Mouse (Mus musculus): ENCODE results near the gene Pp2d1.

Pp2d1 gene

DNA sequence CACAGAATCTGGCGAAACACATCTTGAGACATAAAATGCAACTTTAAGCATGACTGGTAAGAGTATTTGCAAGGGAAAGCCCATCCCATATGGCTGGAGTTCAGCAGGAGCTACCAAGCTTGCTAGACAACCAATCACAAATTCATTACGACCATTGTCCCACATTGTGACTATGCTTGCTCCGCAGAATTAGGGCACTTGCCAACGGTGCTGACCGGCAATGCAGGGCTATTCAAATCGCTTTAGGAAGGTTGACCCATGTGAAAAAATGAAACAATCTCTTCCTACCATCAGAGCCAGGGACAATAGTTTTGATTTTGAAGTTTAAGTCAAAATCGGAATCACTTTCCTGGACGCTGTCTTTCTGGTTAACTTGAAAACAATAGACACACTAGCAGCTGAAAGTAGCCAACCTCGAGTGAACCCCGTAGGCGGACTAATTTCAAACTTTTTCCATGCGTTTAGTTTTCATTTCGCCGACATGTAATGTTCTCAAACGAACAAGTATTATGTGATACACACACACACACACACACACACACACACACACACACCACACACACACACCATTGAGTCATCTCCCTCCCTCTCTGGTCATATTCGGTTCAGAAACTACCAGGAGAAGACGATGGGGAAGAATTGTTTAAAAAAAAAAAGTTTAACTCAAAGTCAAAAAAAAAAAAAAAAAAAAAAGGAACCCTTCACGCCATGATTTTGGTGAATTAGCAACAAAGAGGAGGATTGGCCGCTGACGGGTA lies 27.1 kb upstream of the Pp2d1 start, which contains the start of gene Kat2b:
Gene Kat2b (plus strand): TSS at position 701 of the 758 bp plus-strand sequence.
- peak; percentile 54 for DNase-seq (ENCODE audit: low spot score)

DNA sequence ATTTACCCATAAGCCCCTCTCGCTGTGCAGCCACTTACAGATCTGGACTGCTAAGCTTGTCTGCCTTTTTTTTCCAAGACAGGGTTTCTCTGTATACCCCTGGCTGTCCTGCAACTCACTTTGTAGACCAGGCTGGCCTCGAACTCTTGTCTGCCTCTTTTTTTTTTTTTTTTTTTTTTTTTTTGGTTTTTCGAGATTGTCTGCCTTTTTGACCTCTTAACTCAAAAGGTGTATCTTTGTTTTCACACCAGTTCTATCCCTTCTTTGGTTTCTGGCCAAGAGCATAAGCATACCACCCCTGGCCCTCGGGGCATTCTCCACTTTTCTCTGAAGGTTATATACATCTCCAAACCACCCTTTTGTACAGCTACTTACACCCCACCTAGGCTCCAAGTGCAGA lies 25.6 kb upstream of the Pp2d1 start:
- DNase-seq (ENCODE audit: low spot score): no peak

DNA sequence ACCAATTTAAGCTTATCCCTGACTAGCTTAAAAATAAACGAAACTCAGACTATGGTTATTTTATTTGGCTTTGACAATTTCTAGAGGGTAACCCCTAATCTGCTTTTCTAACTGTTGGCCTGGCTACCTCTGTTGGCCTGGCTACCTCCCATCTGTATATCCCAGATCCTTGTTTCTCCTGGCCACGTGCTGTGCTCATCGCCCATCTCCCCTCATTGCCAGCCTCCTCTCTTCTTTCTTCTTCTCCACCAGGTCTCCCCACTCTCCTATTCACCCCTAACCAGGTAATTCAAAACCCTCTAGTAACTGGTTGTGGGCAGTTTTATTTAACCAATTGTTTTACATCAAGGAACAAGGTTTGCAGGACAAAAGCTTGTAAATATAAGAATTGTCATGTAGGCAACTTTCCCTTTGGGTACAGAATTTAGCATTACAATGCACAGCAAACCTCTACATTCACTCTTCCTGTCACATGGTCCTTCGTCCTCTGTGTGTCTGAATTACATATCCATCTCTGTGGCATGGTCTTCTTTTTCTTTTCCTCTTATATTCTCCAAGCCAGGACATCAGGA lies 22.3 kb upstream of the Pp2d1 start:
- DNase-seq (ENCODE audit: low spot score): no peak

DNA sequence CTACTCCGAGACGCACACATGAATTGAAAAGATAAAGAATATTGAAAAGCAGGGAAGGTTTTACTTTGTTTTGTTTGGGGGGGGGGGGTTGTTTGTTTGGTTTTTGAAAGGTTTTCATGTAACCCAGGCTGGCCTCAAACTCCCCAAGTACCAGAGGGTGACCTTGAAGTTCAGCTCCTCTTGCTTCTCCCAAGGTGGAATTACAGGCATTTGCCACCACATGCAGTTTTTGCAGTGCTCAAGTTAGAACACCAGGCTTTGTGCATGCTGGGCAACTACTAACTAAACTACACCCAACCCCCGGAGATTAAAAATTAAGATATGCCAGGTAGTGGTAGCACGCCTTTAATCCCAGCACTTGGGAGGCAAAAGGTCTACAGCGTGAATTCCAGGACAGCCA lies 20.4 kb upstream of the Pp2d1 start:
- no peak for DNase-seq (ENCODE audit: low spot score)

DNA sequence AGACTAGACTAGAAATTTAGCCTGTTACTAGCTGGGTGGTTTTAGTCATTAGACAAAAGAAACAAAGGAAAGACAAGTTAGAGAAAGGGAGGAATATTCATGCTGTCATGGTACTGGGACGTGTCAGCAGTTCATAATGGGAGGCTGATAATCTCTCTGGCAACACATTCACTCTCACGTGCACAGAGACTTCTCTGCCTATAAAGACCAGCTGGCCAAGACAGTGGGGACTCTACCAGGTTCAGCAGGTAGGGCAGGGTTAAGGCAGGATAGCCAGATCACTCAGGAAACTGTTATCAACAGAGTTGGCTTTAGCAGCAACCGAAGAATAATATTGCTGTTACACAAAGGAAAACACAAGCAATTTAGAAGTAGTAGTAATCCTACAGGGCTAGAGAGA lies 18.2 kb upstream of the Pp2d1 start:
- no peak for DNase-seq (ENCODE audit: low spot score)

DNA sequence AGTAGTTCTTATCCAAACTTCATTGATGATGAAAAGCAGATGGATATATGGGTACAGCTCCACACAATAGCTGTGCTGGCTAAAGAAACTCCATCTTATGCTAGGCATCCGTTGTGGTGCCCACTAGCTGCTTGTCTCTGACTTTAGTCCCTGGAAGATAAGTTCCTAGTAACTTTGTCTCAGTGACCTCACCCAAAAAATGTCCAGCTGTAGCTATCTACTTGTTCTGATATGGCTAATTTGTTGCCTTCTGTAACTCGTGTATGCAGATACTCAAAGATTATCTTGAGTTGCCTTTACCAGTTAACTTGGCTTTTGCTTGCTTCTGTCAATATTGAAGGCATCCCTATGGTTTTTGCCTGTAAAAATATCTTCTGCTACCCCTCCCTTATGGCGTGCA lies 15.6 kb upstream of the Pp2d1 start:
- no peak for DNase-seq (ENCODE audit: low spot score)

DNA sequence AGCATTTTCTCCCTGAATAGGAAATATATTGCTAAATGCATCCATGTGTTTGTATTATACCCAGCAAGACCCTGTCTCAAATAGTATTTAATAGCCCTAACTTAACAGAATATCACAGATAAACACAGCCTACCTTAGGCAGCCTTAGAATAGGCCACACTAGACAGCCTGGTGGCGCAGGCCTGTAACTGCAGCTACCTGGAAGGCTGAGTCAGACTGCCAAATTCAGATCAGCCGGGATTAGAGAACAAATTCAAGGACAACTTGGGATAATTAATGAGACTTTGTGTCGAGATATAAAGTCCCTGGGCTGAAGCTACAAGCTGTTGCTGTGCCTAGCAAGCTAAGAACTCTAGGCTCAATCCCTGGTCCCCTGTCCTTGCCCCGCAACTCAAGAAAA lies 14.8 kb upstream of the Pp2d1 start:
- DNase-seq (ENCODE audit: low spot score): no peak

DNA sequence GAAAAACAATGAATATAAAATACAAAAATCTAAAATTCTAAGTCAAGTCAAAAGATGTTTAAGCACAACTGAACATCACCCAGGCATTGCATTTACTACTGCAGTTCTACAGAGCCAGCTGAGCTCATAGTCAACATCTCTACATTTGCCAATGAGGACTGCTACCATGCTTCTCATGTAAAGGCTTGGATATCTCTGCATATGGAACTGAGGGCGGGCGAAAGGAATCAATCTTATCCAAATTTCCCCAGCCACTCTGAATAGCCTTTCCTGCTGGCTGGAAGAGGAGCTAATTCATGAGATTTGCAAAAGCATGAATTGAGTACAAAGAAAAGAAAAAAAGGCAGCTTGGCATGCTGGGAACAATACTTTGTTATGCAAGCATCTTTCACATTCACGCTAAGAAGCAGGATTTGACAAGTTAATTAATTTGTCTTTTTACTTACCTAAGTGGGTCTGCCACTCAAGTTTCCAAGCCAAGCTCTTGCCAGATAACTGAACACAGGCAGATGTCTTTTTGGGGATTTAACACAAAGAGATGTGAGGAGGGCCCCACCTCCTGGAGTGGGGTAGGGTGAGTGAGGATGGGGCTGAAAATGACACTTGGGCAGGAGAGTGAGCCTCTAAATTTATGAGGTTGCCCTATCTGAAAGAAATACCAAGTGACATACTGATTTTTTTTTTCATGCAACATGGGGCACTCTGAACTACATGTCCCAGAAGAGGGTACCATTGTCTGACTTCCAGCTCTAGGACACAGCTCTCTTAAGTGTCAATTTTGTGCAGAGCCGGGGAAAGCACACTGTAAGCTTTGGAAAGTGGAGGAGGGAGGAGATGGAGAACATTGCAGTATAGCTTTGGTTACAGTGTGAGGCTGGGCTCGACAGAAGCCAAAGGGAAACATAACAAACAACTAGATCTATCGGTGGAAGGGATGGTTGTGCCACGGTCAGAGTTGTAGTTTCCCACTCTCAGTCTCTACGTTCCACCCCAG lies 12.4 kb upstream of the Pp2d1 start:
- DNase-seq (ENCODE audit: low spot score): no peak

DNA sequence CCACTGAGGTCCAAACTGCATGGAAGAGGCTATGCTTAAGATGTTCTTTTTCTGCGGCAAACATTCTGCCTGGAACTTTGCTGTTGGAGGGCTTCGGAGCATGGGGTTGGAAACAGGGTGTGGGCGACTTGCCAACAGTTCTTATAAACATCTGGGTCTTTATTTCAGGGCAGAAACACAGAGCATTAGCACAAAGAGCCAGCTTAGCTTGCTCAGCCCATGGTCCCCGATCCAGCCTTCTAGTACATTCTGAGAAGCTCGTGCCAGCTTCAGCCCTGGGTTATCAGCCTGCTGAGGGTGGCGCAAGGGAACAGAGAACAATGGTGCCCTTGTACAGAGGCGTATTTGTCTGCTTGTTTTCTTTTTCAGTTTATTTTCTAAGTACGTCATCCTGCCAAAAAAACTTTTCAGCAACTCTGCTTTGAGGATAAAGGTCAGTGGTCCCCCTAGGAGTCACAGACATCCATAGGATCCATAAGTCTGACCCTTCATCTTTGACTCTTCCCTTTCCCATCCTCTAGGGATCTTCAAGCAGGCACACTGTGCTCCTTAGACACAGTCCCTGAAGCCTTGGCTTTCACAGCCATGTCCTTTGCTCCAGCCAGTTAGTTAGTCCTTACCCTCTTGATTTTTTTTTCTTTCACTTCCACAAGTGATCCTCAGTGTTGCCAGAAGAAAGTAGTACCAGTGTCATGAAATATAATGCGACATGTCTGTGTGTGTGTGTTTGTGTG lies 4.5 kb upstream of the Pp2d1 start:
- DNase-seq (ENCODE audit: low spot score): no peak

DNA sequence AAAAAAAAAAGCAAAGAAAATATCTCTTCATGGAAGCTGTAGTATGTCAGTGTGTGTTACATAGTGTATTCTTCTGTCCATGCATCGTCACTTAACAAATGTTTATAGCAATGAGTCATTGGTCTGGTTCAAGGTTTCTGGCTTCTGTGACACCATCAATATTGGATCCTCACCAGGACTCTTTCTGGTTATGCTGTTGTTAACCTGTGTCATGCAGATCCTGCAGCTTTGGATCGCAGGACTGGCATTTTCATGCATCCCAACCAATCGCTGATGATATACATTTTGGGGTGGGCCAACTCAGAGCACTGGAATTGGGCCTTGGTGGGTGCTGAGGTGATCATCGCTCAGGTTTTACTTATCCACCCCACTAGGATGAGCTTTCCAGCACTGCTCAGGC lies 3.3 kb upstream of the Pp2d1 start:
- no peak for DNase-seq (ENCODE audit: low spot score)

DNA sequence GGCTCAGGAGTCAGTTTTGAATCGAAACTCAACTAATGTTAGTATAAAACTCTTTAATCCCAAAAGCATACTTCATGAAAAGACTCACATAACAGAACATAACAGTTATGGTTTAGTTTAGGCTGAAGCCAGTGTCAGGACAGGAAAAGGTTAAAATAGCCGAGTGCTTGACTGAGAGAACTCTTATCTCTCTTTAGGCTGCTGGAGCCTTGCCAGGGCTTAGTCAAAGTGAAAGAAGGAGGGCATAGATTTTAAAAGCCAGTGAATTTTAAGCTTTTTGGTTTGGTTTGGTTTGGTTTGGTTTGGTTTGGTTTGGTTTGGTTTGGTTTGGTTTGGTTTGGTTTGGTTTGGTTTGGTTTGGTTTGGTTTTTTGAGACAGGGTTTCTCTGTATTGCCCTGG lies 6.8 kb downstream of the Pp2d1 start:
- DNase-seq (ENCODE audit: low spot score): no peak

DNA sequence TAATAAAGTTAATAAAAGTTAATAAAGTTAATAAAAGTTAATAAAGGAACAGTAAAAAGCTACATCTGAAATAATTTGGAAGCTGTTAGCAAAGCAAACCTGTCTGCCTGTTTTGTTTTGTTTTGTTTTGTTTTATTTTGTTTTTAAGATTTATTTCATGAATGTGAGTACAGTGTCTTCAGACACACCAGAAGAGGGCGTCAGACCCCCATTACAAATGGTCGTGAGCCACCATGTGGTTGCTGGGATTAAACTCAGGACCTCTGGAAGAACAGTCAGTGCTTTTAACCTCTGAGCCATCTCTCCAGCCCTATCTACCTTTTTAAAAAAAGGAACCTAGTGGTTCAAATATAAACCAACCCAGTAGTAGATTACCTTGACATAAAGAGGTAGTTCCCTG lies 8.1 kb downstream of the Pp2d1 start:
- no peak for DNase-seq (ENCODE audit: low spot score)

DNA sequence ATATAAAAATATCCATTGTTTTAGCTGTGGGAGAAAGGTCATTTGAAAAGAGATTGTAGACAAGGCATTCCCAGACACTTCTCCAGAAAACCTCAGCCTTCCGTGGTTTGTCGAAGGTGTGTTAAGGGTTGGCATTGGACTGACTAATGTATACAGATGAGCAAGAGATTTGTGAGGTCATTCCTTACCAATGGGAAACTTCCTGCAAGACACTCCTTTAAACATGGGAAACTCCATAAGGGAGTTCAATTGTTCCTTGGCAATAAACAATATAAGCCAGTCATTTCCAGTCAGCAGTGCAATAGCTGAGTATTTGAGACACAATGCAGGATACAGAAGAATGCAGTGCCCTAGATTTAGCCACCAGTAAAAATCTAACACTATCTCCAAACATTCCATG lies 11.2 kb downstream of the Pp2d1 start:
- no peak for DNase-seq (ENCODE audit: low spot score)

DNA sequence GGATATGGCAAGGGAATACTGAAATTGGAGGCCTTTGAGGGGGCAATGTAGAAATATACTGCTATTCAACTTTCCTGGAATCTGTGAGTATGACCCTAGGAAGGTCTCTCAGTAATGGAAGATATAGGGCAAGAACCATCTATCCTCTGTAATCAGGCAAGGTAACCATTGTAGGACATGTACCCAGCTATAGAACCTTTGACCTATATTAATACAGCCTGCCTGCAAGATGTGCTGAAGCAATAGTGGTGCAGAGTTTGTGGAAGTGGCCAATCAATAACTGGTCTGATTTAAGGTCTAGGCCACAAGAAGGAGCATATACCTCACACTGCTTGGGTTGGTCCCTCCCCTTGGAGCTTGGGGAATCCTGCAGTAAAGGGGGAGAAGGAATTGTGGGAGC lies 18.7 kb downstream of the Pp2d1 start:
- DNase-seq (ENCODE audit: low spot score): no peak

DNA sequence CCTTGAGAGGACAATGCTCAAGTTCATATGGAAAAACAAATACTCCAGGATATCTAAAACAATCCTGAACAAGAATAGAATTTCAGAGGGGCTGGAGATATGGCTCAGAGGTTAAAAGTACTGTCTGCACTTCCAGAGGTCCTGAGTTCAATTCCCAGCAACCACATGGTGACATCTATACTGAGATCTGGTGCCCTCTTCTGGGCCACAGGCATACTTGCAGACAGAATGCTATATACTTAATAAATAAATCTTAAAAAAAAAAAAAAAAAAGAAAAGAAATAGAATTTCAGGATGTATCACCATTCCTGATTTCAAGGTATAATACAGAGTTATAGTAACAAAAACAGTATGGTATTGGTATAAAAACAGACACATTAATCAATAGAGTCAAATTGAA lies 19.9 kb downstream of the Pp2d1 start:
- no peak for DNase-seq (ENCODE audit: low spot score)

DNA sequence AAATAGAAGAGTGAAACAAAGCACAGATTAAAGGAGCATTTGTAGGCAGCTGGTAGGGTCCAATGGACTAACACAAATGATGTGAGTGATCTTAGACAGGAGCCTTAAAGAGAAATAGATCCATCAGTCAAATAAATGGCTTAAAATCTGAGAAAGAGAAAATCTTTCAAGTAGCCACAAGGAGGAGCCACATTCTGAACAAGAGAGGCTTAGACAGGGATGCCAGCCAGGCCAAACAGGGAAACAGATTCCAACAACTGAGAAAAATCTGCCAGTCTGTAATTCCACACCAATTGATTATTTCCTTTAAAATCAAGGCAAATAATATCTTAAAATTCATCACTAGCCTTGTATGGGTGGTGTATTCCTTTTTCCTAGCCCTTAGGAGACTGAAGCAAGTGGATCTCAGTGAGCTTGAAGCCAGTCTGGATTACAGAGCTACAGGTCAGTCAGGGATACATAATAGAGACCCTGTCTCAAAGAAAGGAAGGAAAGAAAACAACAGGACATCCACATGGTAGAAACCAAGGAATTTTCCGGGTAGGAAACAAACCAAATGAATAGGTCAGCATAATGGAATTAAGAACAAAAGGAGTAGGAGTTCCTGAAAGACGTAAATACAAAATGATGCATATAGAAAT lies 26.8 kb downstream of the Pp2d1 start:
- peak; percentile 66 for DNase-seq (ENCODE audit: low spot score)

DNA sequence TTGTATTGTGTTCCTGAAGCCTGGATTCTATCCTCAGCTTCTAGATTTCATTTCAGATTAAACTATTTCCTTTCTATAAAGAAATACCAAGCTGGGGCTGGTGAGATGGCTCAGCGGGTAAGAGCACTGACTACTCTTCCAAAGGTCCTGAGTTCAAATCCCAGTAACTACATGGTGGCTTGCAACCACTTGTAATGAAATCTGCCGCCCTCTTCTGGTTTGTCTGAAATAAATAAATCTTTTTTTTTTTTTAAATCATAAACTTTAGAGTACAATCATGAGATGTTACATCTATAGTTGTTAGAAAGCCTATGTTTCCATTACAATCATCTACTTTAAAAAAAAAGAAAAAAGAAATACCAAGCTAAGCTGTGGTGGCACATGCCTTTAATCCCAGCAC lies 36.3 kb downstream of the Pp2d1 start:
- DNase-seq (ENCODE audit: low spot score): no peak

DNA sequence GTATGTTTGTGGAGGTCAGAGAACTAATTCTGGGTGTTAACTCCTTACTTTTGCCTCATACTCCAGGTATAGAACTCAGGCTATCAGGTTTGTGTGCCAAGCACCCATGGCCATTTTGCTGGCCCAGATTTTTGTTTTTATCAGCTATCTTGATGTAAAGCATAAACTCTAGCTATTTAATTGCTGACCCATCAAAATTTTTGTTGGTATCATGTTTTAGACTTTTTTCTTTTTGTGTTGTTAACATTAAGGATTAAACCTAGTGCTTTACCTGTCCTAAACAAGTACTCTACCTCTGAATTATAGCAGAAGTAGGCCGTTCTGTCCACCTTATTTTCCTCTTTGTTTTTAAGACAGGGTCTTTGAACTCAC lies 50.3 kb downstream of the Pp2d1 start:
- DNase-seq (ENCODE audit: low spot score): no peak

DNA sequence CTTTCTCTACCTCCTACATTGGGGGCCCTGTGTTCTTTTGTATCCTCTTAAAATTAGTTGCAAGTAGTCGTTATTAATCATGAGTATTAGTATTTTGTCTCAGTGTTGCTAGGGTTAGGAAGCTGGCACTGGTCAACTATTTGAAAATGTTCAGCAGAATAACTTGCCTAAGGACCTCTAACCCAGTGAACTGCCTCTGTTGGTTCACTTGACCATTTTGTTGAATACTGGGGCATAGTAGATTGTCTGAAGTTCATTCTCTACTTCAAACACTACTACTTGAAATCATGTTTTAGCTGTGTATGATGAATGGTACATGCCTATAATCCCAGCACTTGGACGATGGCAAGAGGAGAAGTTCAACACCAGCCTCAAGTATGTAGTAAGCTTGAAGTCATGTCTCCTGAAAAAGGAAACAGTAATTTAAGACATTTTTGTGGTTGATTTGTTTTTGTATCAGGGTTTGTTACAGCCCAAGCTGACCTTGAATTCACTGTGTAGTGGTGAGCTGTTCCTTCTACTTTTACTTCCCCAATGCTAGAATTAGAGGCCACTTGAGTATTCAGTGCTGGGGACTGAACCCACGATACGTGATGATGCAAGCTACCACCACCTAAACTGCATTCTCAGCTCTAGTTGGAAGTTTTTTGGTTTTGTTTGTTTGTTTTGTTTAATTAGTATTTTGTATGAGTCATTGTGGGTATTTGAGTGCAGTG lies 50.8 kb downstream of the Pp2d1 start:
- no peak for DNase-seq (ENCODE audit: low spot score)

DNA sequence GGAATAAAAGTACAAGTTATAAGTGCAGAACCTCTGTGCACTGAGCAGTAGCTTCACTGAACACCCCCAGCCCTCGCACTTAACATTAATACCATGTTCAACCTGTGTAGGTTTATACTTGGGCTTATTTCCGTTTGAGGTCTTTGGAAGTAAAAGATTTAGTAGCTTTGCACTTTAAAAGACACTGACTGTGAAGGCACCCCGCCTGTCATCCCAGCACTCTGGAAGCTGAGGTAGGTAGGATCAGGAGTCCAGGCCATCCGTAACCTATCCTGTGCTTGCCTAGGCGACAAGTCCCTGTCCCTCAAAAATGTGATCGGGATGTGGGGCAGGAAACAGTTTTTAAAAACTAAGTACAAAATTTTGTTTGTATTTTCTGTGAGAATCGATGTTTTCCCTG lies 58.8 kb downstream of the Pp2d1 start:
- no peak for DNase-seq (ENCODE audit: low spot score)

DNA sequence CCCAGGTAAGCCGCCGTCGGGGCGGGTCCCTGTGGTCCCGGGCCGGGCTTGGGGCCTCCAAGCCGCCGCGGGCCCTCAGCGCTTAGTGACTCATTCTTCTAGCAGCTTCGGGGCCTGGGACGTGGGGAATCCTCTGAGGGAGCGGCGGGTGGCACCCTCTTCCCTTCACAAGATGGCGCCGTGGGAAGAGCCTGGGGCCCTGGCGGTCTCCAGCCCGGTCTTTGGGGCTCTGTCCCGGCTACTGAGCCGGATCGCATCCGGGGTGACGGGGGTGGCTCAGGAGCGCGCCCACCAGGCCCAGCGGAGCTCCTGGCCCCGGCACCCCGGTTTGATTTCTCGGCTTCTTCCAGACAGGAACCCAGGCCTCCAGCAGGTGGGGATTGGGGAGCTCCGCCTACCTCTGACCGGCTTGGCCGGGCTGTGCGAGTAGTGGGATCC lies 59.6 kb downstream of the Pp2d1 start:
- peak; percentile 75 for DNase-seq (ENCODE audit: low spot score)

All from MN1 (cell line).